Mouse (Mus musculus) adrenal gland, postnatal 10 days (tissue): ENCODE results near the gene Tanc2. TPM values are rescaled to one million over a fixed set of nuclear protein-coding genes. Genes with fewer than 3 reads are reported as not detected.

ENCODE experiments used
- DNase-seq: peaks from one replicate; pipeline ENCODE4 v3.0.0; 2021; ENCODE audit warnings: mixed read lengths
- microRNA-seq: library from miRNA; unstranded; fragments of <30 nt; microRNA quantifications from one replicate; pipeline ENCODE4 v1.2.0, GENCODE M21; 2021
- total RNA-seq, 2 experiments: library from RNA; stranded (reverse); gene quantifications; 2 replicates each; pipeline ENCODE4 v1.2.3; 2021

Tanc2 gene
- total RNA-seq, 2 experiments from 2014 or later: 15.2 to 28.3 TPM

- no peak for DNase-seq
Measured at GRCm38 (mm10) chr11:105955815-105956430, 366.1 kb downstream of the Tanc2 start.

GRCm38 (mm10) chr11:105957501-105957900 lies 367.7 kb downstream of the Tanc2 start:
- no peak for DNase-seq

GRCm38 (mm10) chr11:105958566-105958965 lies 368.8 kb downstream of the Tanc2 start:
- DNase-seq: no peak

GRCm38 (mm10) chr11:105959355-105959754 lies 369.6 kb downstream of the Tanc2 start:
- DNase-seq: no peak

- DNase-seq: no peak
Measured at GRCm38 (mm10) chr11:105964691-105965090, 374.9 kb downstream of the Tanc2 start.

- DNase-seq: no peak
Measured at GRCm38 (mm10) chr11:105966288-105966687, 376.5 kb downstream of the Tanc2 start.

- DNase-seq: peak; percentile 57
Measured at GRCm38 (mm10) chr11:105967741-105968574, 378.2 kb downstream of the Tanc2 start, which contains the start of gene Ace. Gene Ace (plus strand): TSS chr11:105967945.

GRCm38 (mm10) chr11:105968948-105969347 lies 379.2 kb downstream of the Tanc2 start:
- no peak for DNase-seq

GRCm38 (mm10) chr11:105969516-105969915 lies 379.7 kb downstream of the Tanc2 start:
- DNase-seq: peak; percentile 79

GRCm38 (mm10) chr11:105974593-105974992 lies 384.8 kb downstream of the Tanc2 start:
- DNase-seq: peak; percentile 54

GRCm38 (mm10) chr11:105975050-105975449 lies 385.3 kb downstream of the Tanc2 start:
- DNase-seq: no peak

GRCm38 (mm10) chr11:105975636-105976035 lies 385.9 kb downstream of the Tanc2 start:
- no peak for DNase-seq

GRCm38 (mm10) chr11:105978232-105978631 lies 388.4 kb downstream of the Tanc2 start:
- DNase-seq: no peak

- no peak for DNase-seq
Measured at GRCm38 (mm10) chr11:105978634-105979033, 388.8 kb downstream of the Tanc2 start.

Small RNA genes within 50 kb of the gene (microRNA-seq; reads per million reads assigned to microRNA genes)
- gene Gm23990: not detected

Other genes with a start within 250 kb of the Tanc2 start
- gene March10, start 133.3 kb upstream of the Tanc2 start, total RNA-seq: not detected